ENCODE assay signal across 10 mouse cellular contexts in genomic region chr1:25227880-25228279, GRCm38 (mm10).
DNase-seq lines count a peak whose midpoint lies in the region; ATAC-seq and TF ChIP-seq lines count a peak whose summit lies in the region.
"Had no signal": no experiment of that assay in that cellular context is flagged by ENCODE, and none has a peak within 500 bp of the region (broad histone marks: within the 10 kb centered on the region; RNA-seq: fewer than 3 reads in every experiment).

No protein-coding gene starts in this region.

- no peak for TF ChIP-seq CTCF in cerebellum, adult 2 months (IDR thresholded peaks at IDR 0.05; ENCODE audit: borderline replicate concordance, insufficient read depth, low read depth, low read length)
- no peak for TF ChIP-seq CTCF in stomach, postnatal 0 days (IDR thresholded peaks at IDR 0.05; ENCODE audit: low read depth)

- 11% methylated on average over 3 of the region's 3 CpGs for WGBS in cerebellum, adult 2 months
- WGBS in stomach, embryonic 14.5 days: 45% methylated on average over 3 of the region's 3 CpGs
- 51% methylated on average over 3 of the region's 3 CpGs for WGBS in stomach, postnatal 0 days
- WGBS in midbrain, embryonic 11.5 days: 45% methylated on average over 3 of the region's 3 CpGs

- H3K4me2 ChIP-seq in stomach, embryonic 14.5 days (replicated peaks; ENCODE audit: low read depth, low read length): no peak overlapping the region
- no peak overlapping the region for H3K4me2 ChIP-seq in stomach, postnatal 0 days (replicated peaks; ENCODE audit: low read depth)
- H3K4me2 ChIP-seq in midbrain, embryonic 11.5 days: peak overlapping the region; percentile 49

- no peaks in the 10 kb centered on the region for H3K27me3 ChIP-seq in cerebellum, adult 2 months (ENCODE audit: control insufficient read depth, insufficient read depth, low read length)
- H3K27me3 ChIP-seq in stomach, embryonic 14.5 days (ENCODE audit: control insufficient read depth, insufficient read depth, low read length): no peaks in the 10 kb centered on the region
- H3K27me3 ChIP-seq in stomach, postnatal 0 days (ENCODE audit: control insufficient read depth, insufficient read depth, low read length): no peaks in the 10 kb centered on the region
- no peaks in the 10 kb centered on the region for H3K27me3 ChIP-seq in midbrain, embryonic 11.5 days (ENCODE audit: control insufficient read depth, insufficient read depth, low read length)

- peak overlapping the region; percentile 72 for H3K27ac ChIP-seq in cerebellum, adult 2 months (ENCODE audit: insufficient read depth, low read length)
- no peak overlapping the region for H3K27ac ChIP-seq in stomach, embryonic 14.5 days (ENCODE audit: low read length)
- no peak overlapping the region for H3K27ac ChIP-seq in stomach, postnatal 0 days (replicated peaks)
- H3K27ac ChIP-seq in midbrain, embryonic 11.5 days (ENCODE audit: low read depth, low read length): peak overlapping the region; percentile 67
- H3K27ac ChIP-seq: heart, embryonic 10.5 days; liver, embryonic 14.5 days had no signal

- no peak for TF ChIP-seq EP300 in stomach, postnatal 0 days (optimal IDR thresholded peaks at IDR 0.05)

- no peak for TF ChIP-seq POLR2A in cerebellum, adult 2 months (IDR thresholded peaks at IDR 0.05; ENCODE audit: borderline replicate concordance, insufficient read depth, low read length)

- H3K9me3 ChIP-seq in stomach, embryonic 14.5 days (ENCODE audit: control insufficient read depth, low read depth, low read length): no peaks in the 10 kb centered on the region
- no peaks in the 10 kb centered on the region for H3K9me3 ChIP-seq in stomach, postnatal 0 days (ENCODE audit: control insufficient read depth, low read length)
- no peaks in the 10 kb centered on the region for H3K9me3 ChIP-seq in midbrain, embryonic 11.5 days (ENCODE audit: control insufficient read depth, low read length)
- H3K9me3 ChIP-seq: heart, embryonic 10.5 days had no signal

- H3K9ac ChIP-seq in stomach, embryonic 14.5 days (replicated peaks; ENCODE audit: low read depth, low read length): no peak overlapping the region
- no peak overlapping the region for H3K9ac ChIP-seq in stomach, postnatal 0 days (ENCODE audit: low read length)
- peak overlapping the region; percentile 49 for H3K9ac ChIP-seq in midbrain, embryonic 11.5 days (ENCODE audit: low read length)
- H3K9ac ChIP-seq: liver, embryonic 14.5 days had no signal

- H3K4me3 ChIP-seq in cerebellum, adult 2 months (replicated peaks; ENCODE audit: insufficient read depth, low read depth, low read length): peak overlapping the region; percentile 94
- peak overlapping the region; percentile 19; the same call in 1 of the 2 replicates for H3K4me3 ChIP-seq in stomach, embryonic 14.5 days (ENCODE audit: low read depth, low read length)
- H3K4me3 ChIP-seq in stomach, postnatal 0 days (ENCODE audit: low read depth, low read length): no peak overlapping the region
- peak overlapping the region; percentile 34 for H3K4me3 ChIP-seq in midbrain, embryonic 11.5 days (ENCODE audit: low read depth, low read length)

- H3K36me3 ChIP-seq in stomach, embryonic 14.5 days (ENCODE audit: control insufficient read depth, insufficient read depth, low read length): no peaks in the 10 kb centered on the region
- no peaks in the 10 kb centered on the region for H3K36me3 ChIP-seq in stomach, postnatal 0 days (ENCODE audit: control insufficient read depth, insufficient read depth, low read length)
- H3K36me3 ChIP-seq in midbrain, embryonic 11.5 days (ENCODE audit: control insufficient read depth, insufficient read depth, low read length): no peaks in the 10 kb centered on the region
- H3K36me3 ChIP-seq: heart, embryonic 10.5 days had no signal

- no peak for DNase-seq in cerebellum, adult 2 months
- no peak for DNase-seq in cerebellum, postnatal 25 days
- no peak for DNase-seq in stomach, postnatal 0 days (ENCODE audit: low spot score)
- DNase-seq in midbrain, embryonic 11.5 days (ENCODE audit: low spot score, missing footprints): no peak
- DNase-seq in adipocyte (ENCODE audit: low spot score): no peak
- no peak for DNase-seq in urinary bladder, postnatal 10 days (ENCODE audit: low spot score)
- no peak for DNase-seq in layer of hippocampus, adult 9-11 months

- peaks cover 6% of the 10 kb centered on the region; the same call in 1 of the 2 replicates for H3K4me1 ChIP-seq in cerebellum, adult 2 months (ENCODE audit: control insufficient read depth, insufficient read depth, low read length)
- no peaks in the 10 kb centered on the region for H3K4me1 ChIP-seq in stomach, embryonic 14.5 days (ENCODE audit: control insufficient read depth, insufficient read depth, low read length)
- no peaks in the 10 kb centered on the region for H3K4me1 ChIP-seq in stomach, postnatal 0 days (replicated peaks; ENCODE audit: control insufficient read depth, insufficient read depth)
- peaks cover 3% of the 10 kb centered on the region; the same call in 1 of the 2 replicates for H3K4me1 ChIP-seq in midbrain, embryonic 11.5 days (ENCODE audit: control insufficient read depth, insufficient read depth, low read length)
- H3K4me1 ChIP-seq: heart, embryonic 10.5 days had no signal

- no peak for ATAC-seq in stomach, embryonic 14.5 days (ENCODE audit: insufficient number of reproducible peaks, insufficient read depth, low FRiP score, low read depth)
- no peak for ATAC-seq in stomach, postnatal 0 days (ENCODE audit: low FRiP score, low TSS enrichment)
- no peak for ATAC-seq in midbrain, embryonic 11.5 days (ENCODE audit: low FRiP score)

Comparison
In these comparisons a context has a peak if more than half of its experiments do, and no peak if none do; other contexts are left out.
1. H3K27ac ChIP-seq: peak in cerebellum, adult 2 months (single experiment) and midbrain, embryonic 11.5 days (single experiment); none in stomach, embryonic 14.5 days (single experiment) and stomach, postnatal 0 days (single experiment).